Mouse (Mus musculus) stomach, postnatal 0 days (tissue): ENCODE measurements around the gene Stk33.

ENCODE experiments used
- CTCF ChIP-seq: IDR thresholded peaks from 2 replicates; pipeline ENCODE4 v1.5.1; 2016; ENCODE audit warnings: antibody characterized with exemption, low read depth, mild to moderate bottlenecking, moderate library complexity
- EP300 ChIP-seq: optimal IDR thresholded peaks from 2 replicates; pipeline ENCODE3; 2016; ENCODE audit warnings: antibody characterized with exemption

DNA sequence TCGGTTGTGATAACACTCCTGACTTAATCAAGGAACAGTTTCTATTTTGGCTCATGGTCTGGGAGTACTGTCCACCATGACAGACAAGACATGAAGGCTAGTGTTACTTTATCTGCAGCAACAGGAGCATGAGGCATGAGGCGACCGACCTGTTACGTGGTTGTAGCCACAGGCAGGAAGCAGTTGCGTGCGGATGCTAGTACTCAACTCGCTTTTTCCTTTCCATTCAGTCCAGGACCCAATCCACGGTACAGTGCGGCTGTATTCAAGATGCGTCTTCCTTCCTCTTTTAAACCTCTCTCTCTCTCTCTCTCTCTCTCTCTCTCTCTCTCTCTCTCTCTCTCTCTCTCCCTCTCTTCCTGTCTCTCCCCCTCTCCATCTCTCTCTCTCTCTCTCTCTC, 194.1 kb downstream of the Stk33 start:
- TF ChIP-seq EP300 (no peak), CTCF (no peak)
